Mouse (Mus musculus) cerebellum, adult 9-10 months (tissue): ENCODE data around the gene Map7.
A peak's percentile ranks its signal among the peaks of the same experiment; 100 is the strongest.

Experiments
- DNase-seq: peaks from one replicate; pipeline ENCODE4 v3.0.0; 2022

Gene Map7

DNA sequence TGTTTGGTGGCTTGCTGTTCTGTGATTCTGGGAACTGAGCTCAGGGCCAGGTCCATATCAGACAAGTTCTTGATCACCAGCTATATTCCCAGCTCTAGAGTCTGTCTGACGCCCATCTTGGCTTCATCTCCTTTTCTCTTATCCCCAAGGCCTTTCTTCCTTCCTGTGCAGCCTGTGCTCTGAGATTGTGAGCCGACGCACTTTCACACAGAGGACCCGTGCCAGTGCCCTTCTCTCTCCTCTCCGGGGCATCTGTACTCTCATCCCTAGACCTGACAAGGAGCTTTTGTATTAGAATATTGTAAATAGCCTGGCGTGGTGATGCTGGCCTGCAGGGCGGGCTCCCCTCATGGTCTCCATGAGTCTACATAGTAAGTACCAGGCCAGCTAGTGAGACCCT lies 7.1 kb downstream of the Map7 start:
- no peak for DNase-seq

- no peak for DNase-seq
Measured at GRCm38 (mm10) chr10:20157021-20157726, 8.9 kb downstream of the Map7 start.

DNA sequence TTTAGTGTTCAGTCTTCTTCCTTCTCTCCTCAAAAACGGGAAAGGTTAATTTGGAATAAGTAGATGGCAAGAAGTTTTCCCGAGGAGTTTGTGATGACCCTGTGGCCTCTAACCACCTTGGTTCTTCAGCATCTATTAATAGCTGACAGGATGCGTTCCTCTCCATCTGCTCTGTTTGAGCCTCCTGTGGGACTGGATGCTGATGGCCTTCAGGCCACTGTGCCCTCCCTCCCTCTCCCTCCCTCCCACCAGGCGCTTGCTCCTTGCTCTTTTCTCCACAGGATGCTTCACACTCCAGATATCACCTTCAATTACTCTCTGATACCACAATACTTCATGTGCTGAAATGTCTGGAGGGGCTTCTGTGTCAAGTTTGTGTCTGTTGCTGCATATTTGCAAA lies 10.5 kb downstream of the Map7 start:
- DNase-seq = no peak

DNA sequence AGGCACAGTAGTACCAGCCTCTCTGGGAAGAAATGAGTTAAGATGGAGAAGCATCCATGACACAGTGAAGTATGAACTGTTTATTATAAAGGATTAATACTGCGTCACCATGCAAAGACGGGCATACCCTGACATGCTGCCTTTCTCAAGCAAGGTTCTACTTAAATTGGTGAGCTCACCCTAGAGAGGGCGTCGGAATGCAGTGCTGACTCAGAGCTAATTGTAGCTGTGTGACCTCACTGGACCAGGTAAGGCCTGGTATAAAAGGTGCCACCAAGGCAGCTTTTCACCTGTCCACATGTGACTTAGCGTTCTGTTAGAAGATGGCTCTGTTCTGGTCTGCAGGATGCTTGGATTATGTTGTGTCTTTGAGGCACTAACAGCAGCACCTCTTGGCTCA lies 11.0 kb downstream of the Map7 start:
- no peak for DNase-seq

GRCm38 (mm10) chr10:20160914-20161313 lies 12.6 kb downstream of the Map7 start:
- no peak for DNase-seq

GRCm38 (mm10) chr10:20164810-20165209 lies 16.5 kb downstream of the Map7 start:
- no peak for DNase-seq

DNA sequence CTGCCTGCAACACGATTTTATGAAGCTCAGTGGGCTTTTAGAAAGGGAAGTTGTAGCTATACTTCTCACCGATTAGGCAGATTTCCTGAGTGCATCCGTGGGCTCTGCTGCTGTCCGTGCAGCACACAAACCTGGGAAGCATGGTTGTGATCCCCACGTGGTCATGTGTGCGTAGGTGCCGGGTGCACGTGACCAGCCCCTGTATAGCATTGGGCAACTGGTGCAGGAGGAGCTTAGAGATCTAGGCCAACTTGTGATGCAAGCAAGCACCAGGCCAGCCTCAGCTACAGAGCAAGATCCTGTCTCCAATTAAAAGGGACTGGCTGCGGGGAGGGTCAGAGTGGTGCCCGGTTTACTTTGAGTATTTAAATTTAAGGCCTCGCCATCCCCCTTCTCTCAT lies 18.5 kb downstream of the Map7 start:
- DNase-seq = no peak

DNA sequence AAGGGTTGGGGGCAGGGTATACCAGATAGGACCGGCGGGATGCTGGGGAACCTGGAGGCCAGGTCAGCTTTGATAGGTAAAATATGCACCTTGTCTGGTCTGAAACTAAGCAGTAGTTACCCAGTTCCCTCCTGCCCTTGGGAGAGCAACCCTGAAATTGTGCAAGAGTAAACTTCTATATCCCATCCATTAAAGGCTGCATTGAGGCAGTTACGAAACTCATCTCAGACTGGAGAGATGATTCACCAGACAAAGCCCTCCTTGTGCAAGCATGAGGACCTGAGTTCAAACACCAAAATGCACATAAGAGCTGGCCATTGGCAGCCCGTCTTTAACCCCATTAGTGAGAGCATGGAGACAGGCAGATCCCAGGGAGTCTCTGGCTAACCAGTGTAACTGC lies 19.2 kb downstream of the Map7 start:
- no peak for DNase-seq

GRCm38 (mm10) chr10:20169182-20169674 lies 21.0 kb downstream of the Map7 start:
- no peak for DNase-seq

GRCm38 (mm10) chr10:20169927-20170604 lies 21.8 kb downstream of the Map7 start:
- no peak for DNase-seq

DNA sequence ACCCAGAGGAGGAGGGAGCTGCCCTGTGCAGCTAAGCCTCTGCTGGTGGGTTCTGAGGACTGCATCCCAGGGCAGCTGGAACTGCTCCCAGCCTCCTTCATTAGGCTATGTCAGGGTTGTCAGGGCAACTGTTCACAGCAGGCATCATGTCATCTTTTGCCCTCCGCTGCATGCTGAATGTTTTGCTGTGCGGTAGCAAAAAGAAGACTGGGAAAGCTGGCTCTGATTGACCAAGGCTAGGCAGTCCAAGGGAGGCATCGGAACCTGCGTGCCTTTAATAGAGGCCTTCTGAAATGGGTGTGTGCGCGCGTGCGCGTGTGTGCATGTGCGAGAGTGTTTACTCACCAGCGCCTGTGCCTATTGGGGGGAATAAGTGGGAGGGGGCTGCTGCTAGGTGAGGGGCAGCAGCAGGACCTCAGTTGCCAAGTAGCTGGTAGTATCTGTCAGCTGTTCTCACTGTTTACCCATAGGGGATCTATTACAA lies 22.4 kb downstream of the Map7 start:
- DNase-seq = peak; percentile 92

DNA sequence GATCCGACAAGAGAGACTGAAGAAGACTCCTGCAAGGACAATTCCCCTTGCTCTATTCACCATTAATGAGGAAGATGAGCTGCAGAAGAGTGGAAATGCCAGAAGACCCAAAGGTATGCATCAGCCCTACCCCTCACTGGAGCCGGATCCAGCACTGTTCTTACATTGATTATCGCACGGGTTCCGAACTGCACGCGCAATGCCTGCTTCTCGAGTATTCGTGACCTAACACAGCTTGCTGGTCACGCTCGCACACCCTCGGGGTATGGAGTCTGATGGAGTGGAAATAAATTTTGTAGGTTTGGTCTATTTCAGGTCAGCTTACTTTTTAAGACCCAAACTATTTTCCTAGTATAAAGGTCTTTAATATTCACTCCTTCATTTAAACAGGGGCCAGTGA lies 22.9 kb downstream of the Map7 start:
- DNase-seq = no peak

- peak; percentile 63 for DNase-seq
Measured at GRCm38 (mm10) chr10:20171756-20172155, 23.5 kb downstream of the Map7 start.

DNA sequence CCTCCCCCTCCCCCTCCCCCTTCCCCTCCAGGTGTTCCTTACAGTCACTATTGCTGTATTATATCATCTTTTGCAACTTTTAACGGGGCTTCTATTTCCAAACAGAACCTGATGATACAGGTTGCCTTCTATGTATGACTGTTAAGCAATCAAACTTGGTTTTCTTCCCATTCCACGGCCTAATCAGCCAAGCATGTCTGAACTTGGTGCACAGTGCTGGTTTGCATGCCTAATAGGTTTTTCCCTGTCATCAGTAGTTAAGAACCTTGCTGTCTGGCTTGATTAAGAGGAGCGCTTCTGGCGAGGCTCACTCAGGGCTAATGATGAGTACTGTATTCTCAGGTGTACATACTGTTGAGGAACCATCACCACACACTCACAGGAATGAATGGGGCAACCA lies 25.5 kb downstream of the Map7 start:
- DNase-seq = no peak

- no peak for DNase-seq
Measured at GRCm38 (mm10) chr10:20176054-20176453, 27.8 kb downstream of the Map7 start.

- DNase-seq = no peak
Measured at GRCm38 (mm10) chr10:20178807-20179605, 30.7 kb downstream of the Map7 start.

DNA sequence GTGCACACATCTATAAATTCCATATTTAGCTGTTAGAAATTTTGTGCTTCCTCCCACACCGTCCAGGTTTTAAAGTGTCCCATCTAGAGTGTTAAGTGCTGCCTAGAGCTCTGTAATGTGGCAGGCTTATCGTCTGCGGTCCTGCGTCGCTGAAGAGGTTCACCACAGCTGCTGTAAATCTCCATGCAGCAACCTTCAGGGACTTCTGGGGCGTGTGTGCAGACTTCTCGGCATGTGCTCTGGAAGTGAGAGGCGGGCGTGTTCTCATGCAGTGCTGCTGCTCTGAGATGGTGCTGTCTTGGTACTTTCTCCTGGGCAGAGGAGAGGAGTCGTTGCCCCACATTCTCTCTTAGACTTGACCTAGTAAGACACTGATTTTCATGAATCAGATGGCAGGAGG lies 32.9 kb downstream of the Map7 start:
- no peak for DNase-seq

DNA sequence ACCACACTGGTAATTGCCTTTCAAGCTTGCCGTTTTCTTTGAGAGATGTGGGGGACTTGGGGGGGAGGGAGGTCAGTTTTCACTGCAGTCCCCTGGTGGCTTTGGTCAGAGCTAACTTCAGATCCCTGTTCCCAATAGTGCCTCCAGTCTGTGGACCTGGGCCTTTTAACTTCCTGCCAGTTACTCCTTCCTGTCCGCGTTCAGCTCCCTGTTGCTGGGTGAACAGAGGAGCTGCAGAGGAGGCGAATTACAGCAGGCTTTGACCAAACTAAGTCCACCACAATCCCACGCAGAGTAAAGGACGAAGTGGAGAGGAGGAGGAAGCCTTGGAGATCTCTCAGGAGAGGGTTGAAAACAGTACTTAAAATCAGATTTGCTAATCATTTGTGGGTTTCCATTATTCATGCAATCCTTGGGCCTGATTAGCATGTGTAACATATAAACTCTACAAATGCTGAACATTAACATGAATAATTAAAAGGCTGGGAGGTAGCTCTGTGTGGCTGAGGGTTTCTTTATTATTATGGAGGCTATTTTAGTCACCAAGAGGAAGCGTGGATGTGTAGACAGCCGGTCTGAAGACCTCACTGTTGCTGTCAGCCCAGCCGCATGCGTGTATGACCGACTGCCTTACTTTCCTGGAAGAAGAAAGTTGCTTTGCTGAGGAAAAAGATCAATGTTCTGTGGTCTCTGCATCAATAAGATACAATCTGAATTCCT lies 33.6 kb downstream of the Map7 start:
- DNase-seq = no peak

DNA sequence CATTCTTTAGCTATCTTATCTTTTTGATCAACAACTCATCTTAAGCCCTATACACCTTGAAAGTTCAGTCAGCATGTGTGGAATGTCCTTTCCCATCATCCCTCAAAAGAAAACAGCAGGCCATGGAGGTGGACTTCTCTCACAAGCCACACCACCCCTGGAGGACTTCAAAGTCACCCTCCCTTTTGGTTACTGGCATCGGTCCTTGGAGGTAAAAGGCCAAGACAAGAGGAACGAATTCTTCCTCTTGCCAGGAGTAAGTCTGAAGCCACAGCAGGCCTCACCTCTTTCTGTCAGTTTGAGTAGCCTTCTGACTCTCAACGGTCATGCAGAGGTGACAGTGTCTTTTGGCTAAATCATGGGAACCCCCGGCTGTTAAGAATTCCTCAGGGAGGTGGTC lies 36.1 kb downstream of the Map7 start:
- no peak for DNase-seq

GRCm38 (mm10) chr10:20185264-20185663 lies 37.0 kb downstream of the Map7 start:
- DNase-seq = no peak

- DNase-seq = no peak
Measured at GRCm38 (mm10) chr10:20185806-20186205, 37.5 kb downstream of the Map7 start.

GRCm38 (mm10) chr10:20186800-20187273 lies 38.6 kb downstream of the Map7 start:
- DNase-seq = no peak
